Mouse (Mus musculus) kidney, adult 18-20 months (tissue): ENCODE measurements around the gene Fam43b.
"Not testable (repeated sequence)": the region's sequence is repeated elsewhere in the genome, so short reads cannot be mapped to it uniquely, and the experiment has no call there.

Experiments used
- DNase-seq: peaks from one replicate; pipeline ENCODE4 v3.0.0; 2021

The Fam43b gene

GRCm38 (mm10) chr4:138395971-138396645 lies at the start of gene Fam43b:
Gene Fam43b, minus strand, starts transcription at chr4:138396528.
- peak; percentile 21 for DNase-seq

GRCm38 (mm10) chr4:138444941-138445340 lies 48.6 kb upstream of the Fam43b start:
- no peak for DNase-seq

DNA sequence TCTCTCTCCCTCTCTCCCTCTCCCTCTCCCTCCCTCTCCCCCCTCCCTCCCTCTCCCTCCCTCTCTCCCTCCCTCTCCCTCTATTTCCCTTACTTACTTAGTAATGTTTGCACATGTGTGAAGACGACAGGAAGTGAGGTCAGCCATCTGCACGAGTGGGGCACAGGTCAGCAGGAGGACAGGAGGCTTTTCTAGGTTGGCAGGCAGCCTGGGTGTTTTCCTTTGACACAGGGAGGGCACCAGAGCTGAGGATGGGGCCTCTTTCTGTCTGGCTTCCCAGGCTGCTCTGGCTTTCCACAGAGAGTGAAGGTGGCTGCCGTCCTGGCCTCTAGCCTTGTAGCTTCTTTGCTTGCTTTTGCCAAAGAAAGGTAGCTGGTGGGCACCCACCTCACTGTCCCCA lies 43.7 kb upstream of the Fam43b start:
- no peak for DNase-seq

DNA sequence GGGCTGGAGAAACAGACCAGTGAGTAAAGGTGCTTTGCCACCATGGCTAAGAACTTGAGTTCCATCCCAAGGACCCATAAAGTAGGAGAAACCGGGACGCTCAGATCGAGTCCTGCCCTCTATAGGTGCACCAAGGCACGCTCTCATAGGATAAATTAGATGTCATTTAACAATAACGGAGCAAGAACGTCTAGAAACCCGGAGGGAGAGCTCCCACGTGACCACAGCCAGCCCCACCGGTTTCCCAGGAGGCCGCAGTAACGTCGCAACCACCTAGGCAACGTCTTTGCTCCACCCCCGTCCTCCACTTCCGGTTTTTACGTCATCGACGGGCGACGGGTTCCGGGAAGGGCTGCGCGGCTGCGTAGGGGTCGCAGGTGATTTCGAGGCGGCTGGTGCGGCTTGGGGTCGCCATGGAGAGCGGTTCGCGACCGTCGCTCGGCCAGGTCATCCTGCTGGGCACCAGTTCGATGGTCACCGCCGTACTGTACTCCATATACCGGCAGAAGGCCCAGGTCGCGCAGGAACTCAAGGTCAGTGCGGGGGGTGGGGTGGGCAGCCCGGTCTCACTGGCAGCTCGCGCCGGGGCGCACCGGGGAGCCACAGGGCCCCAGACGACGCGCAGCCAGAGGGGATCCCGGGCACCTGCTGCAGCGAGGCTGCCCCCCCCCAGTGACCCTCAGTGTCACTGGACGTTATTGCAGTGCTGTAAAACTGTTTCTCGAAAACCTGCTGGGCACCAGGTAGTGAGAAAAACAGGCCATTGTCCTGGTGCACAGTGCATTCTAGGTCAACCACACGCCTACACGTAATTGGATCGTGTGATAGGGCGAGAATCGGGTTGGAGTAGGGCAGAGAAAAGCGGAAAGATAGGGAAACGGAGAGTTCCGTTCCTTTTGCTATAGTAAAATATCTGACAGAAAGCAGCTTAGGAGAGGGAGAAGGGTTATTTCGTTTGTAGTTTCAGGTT lies 38.3 kb upstream of the Fam43b start, which contains the start of gene Mul1:
Mul1 (plus strand) TSS at position 325 of the 970 bp plus-strand sequence.
- peak; percentile 96 for DNase-seq

GRCm38 (mm10) chr4:138431340-138431739 lies 35.0 kb upstream of the Fam43b start:
- DNase-seq = no peak

DNA sequence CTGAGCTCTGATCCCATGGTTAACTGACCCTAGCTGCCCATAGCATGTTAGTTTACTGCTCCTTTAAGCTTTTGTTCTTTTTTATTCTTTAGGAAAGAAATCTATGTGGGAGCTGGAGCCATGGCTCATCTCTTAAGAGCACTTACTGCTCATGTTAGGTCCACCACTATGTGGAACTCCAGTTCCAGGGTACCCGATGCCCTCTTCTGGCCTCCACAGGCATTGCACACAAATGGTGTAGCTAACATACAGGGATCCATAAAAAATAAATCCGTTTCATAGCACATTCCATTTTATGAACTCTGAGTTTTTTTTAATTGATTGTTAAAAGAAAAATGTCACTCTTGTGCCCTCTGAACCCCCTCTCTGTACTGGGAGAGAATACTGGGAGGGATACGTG lies 33.5 kb upstream of the Fam43b start:
- DNase-seq = peak; percentile 51

DNA sequence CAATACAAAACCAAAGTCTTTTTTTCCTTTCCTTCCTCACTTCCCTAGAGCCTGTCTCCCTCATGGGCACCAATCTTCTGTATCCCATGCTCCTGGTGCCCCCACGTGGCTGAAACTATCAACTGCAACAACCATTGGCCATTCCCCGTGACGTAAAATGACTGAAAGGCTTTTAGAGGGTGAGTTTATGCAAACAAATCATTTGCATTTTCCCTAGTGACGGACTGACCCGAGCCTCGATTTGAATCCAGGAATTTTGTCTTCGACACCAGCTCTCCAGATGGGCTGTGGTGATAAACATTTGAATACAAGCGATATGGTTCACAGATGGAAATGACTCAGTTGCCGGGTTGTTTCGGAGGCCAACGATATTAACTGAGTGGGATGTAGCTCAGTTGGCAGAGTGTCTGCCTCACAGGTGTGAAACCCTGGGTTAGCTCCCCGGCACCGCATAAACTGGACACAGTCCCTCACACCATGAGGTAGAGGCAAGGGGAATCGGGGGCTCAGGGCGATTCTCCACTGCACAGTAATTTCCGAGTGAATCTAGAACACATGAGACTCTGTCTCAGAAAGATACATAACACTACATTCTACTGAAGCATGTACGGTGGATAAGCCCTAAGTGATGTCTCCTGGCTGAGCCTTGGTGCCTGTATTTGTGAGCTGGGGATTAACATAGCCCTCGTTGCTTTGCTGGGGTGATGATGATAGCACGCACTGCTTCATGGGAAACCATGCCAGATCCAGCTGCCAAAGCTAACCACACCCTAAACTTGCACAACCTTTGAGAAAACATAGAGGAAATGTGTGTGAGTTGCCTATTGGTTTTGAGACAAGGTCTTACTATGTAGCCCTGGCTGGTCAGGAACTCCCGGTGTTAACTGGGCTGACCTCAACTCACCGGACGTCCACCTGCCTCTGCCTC lies 30.7 kb upstream of the Fam43b start:
- peak; percentile 89 for DNase-seq

GRCm38 (mm10) chr4:138425604-138426003 lies 29.3 kb upstream of the Fam43b start:
- DNase-seq = not testable (repeated sequence)

GRCm38 (mm10) chr4:138425028-138425427 lies 28.7 kb upstream of the Fam43b start:
- no peak for DNase-seq

DNA sequence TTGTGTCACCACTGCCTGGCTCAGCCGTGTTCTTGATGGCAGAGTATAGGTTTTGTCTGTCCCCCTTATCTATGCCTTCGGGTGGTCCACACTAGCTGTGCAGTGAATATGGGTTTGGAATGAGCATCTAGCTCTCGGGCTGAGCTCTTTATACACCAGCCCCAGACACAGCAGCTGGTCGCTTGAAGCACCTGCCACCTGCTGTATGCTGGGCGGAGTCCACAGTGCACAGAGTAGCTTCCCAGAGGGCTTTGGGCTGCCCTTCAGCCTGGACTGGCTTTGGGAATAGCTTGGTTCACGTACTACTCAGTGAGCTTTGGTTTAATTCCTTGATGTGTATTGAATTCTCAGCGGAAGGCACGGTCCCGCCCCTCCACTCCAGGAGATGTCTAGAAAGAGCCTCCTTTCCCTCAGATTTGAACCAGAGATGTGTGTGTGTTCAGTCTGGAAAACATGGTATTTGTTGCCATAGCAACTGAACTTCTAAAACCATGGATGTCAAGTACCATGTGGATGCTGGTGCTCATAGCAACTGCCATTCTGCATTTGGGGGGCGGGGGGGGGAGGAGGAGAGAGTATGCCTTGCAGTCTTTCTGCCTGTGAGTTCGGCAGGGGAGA lies 22.1 kb upstream of the Fam43b start:
- DNase-seq = no peak

GRCm38 (mm10) chr4:138417882-138418281 lies 21.6 kb upstream of the Fam43b start:
- DNase-seq = no peak

- no peak for DNase-seq
These were observed 20.1 kb upstream of the Fam43b start for GRCm38 (mm10) chr4:138416414-138416813.

- DNase-seq = no peak
These were observed 19.7 kb upstream of the Fam43b start for GRCm38 (mm10) chr4:138415991-138416390.

- no peak for DNase-seq
These were observed 18.4 kb upstream of the Fam43b start for GRCm38 (mm10) chr4:138414725-138415124.

- DNase-seq = no peak
These were observed 15.3 kb upstream of the Fam43b start for GRCm38 (mm10) chr4:138411504-138412121.

- no peak for DNase-seq
These were observed 14.7 kb upstream of the Fam43b start for GRCm38 (mm10) chr4:138411011-138411410.

DNA sequence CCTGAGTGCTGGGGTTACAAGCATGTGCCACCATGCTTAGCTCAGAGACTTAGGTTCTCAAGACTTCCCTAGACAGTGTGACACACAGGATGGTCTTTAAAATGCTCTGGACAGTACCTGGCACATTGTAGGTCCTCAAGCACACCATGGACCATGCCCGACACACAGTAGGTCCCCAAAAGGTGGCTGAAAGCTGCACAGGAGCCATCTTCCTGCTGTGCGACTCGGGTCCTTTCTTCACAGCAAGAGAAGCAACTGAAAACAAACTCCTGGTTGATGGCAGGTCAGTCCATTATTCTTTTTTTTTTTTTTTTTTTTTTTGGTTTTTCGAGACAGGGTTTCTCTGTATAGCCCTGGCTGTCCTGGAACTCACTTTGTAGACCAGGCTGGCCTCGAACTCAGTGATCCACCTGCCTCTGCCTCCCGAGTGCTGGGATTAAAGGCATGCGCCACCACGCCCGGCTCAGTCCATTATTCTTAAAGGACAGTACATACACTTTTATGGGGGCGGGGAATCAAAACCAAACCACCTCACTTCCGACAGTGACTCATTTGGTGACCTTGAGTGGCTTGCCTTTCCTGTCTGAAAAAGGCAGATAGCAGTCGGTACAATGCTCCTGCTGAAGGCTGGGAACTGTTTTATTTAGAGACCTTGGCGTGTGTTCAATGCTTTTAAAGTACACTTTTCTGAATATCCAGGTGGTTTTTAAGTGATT lies 11.3 kb upstream of the Fam43b start:
- DNase-seq = no peak

DNA sequence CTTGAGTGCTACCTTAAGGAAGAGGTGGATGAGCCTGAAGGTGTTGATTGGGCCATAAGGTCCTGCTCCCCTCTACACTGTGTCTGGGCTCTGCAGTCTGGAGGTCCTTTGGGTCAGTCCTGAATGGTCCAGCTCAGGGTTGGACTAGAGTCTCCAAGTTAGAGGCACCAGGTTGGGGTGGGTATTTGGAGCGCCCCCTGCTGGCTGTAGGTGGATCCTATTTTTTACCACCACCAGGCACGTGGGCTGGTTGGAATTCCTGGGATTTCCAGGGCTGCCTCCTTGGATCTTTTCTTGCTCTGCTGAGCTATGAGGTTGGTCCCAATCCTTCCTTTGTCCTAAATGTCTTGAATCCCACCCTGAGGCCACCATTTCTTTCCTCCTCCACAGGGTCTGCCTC lies 8.5 kb upstream of the Fam43b start:
- peak; percentile 72 for DNase-seq

GRCm38 (mm10) chr4:138396711-138397110 lies 383 bp upstream of the Fam43b start:
- DNase-seq = no peak

DNA sequence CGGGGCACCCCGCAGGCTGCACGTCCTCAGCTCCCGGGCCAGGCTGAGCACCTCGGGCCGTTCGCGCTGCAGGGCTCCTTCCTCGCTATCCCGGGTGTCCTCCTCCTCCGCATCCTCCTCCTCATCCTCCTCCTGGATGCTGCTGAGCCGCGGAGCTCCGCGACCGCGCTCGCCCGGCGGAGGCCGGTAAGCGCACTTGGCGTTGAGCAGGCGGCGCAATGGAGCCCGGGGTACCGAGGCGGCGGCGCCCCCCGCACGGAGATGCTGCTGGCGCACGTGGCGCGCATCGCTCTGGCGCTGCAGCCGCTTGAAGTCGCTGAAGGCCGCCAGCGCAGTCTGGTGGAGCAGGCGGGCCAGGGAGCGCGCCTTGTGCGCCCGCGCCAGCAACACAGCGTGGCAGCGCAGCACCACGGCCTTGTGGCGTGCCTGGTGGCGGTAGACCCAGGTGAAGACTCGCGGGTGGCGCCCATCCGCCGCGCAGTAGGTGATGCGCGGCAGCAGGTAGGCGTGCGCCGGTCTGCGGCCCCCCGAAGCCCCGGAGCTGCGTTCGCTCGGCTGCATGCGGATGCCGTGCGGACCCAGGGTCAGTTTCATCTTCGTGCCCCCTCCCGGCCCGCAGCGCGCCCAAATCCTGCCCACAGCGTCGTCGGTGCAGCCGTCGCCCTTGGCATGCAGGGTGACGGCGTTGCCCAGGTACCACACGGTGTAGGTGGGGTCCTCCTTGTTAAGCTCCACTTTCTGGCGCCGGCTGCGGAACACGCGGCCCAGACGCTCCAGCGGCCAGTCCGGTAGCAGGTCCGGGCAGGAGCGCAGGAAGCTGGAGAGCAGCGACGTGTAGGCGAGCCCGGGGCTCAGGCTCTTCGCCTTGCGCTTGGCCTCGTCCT lies 999 bp downstream of the Fam43b start:
- DNase-seq = peak; percentile 13
